Mouse (Mus musculus): ENCODE measurements around the gene Acta2. TPM values are rescaled to one million over a fixed set of nuclear protein-coding genes. Genes with fewer than 3 reads are reported as not detected.

The Acta2 gene
- polyA plus RNA-seq, 1 experiment from 2014 or later = 2,414 TPM

GRCm38 (mm10) chr19:34244056-34244455 lies 11.3 kb downstream of the Acta2 start:
- ATAC-seq (ENCODE audit: insufficient number of reproducible peaks, insufficient read depth, low FRiP score, low read depth) = no peak
- 14% methylated on average over 6 of the region's 6 CpGs for WGBS
- H3K4me2 ChIP-seq (replicated peaks; ENCODE audit: low read depth, low read length) = no peak overlapping the region
- no peak overlapping the region for H3K27ac ChIP-seq (ENCODE audit: low read length)
- H3K9ac ChIP-seq (replicated peaks; ENCODE audit: low read depth, low read length) = no peak overlapping the region
- H3K4me3 ChIP-seq (ENCODE audit: low read depth, low read length) = no peak overlapping the region
- peaks cover 4% of the 10 kb centered on the region; the same call in 1 of the 2 replicates for H3K36me3 ChIP-seq (ENCODE audit: control insufficient read depth, insufficient read depth, low read length)
- H3K4me1 ChIP-seq (ENCODE audit: control insufficient read depth, insufficient read depth, low read length) = no peaks in the 10 kb centered on the region
- H3K9me3 ChIP-seq (ENCODE audit: control insufficient read depth, low read depth, low read length) = no peaks in the 10 kb centered on the region
- H3K27me3 ChIP-seq (ENCODE audit: control insufficient read depth, insufficient read depth, low read length) = no peaks in the 10 kb centered on the region

- no peak overlapping the region for H3K4me3 ChIP-seq (ENCODE audit: low read depth, low read length)
- H3K27me3 ChIP-seq (ENCODE audit: control insufficient read depth, insufficient read depth, low read length) = no peaks in the 10 kb centered on the region
- peaks cover 4% of the 10 kb centered on the region; the same call in 1 of the 2 replicates for H3K36me3 ChIP-seq (ENCODE audit: control insufficient read depth, insufficient read depth, low read length)
- no peak overlapping the region for H3K27ac ChIP-seq (ENCODE audit: low read length)
- ATAC-seq (ENCODE audit: insufficient number of reproducible peaks, insufficient read depth, low FRiP score, low read depth) = no peak
- no peaks in the 10 kb centered on the region for H3K9me3 ChIP-seq (ENCODE audit: control insufficient read depth, low read depth, low read length)
- no peak overlapping the region for H3K4me2 ChIP-seq (replicated peaks; ENCODE audit: low read depth, low read length)
- no peaks in the 10 kb centered on the region for H3K4me1 ChIP-seq (ENCODE audit: control insufficient read depth, insufficient read depth, low read length)
- no peak overlapping the region for H3K9ac ChIP-seq (replicated peaks; ENCODE audit: low read depth, low read length)
Measured at GRCm38 (mm10) chr19:34242925-34243324, 12.5 kb downstream of the Acta2 start.

DNA sequence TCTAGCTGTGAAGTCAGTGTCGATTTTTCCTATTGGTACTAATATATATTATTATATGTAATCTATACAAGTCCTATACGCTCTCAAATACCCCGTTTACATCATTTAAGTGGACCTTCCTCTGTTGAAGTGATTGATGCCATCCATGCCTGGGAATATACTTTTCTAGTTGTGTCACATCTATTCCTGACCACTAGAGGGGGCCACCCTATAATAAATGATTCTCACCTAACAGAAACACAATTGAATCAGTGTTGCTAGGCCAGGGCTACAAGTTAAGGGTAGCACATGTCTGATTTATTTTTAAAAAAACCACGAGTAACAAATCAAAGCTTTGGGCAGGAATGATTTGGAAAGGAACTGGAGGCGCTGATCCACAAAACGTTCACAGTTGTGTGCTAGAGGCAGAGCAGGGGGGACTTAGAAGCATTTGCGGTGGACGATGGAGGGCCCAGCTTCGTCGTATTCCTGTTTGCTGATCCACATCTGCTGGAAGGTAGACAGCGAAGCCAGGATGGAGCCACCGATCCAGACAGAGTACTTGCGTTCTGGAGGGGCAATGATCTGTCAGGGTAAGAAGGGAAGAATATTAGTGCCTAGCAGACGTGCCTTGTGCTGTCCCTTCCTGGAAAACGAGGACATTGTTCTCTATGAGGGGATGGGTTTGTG lies 14.0 kb downstream of the Acta2 start:
- H3K36me3 ChIP-seq (ENCODE audit: control insufficient read depth, insufficient read depth, low read length) = peaks cover 4% of the 10 kb centered on the region; the same call in 1 of the 2 replicates
- no peak for ATAC-seq (ENCODE audit: insufficient number of reproducible peaks, insufficient read depth, low FRiP score, low read depth)
- H3K27ac ChIP-seq (ENCODE audit: low read length) = no peak overlapping the region
- no peaks in the 10 kb centered on the region for H3K27me3 ChIP-seq (ENCODE audit: control insufficient read depth, insufficient read depth, low read length)
- no peaks in the 10 kb centered on the region for H3K9me3 ChIP-seq (ENCODE audit: control insufficient read depth, low read depth, low read length)
- no peak overlapping the region for H3K9ac ChIP-seq (replicated peaks; ENCODE audit: low read depth, low read length)
- H3K4me1 ChIP-seq (ENCODE audit: control insufficient read depth, insufficient read depth, low read length) = no peaks in the 10 kb centered on the region
- no peak overlapping the region for H3K4me2 ChIP-seq (replicated peaks; ENCODE audit: low read depth, low read length)
- H3K4me3 ChIP-seq (ENCODE audit: low read depth, low read length) = no peak overlapping the region
- 64% methylated on average over 15 of the region's 15 CpGs for WGBS

GRCm38 (mm10) chr19:34240273-34241039 lies 14.9 kb downstream of the Acta2 start:
- H3K27ac ChIP-seq (ENCODE audit: low read length) = no peak overlapping the region

DNA sequence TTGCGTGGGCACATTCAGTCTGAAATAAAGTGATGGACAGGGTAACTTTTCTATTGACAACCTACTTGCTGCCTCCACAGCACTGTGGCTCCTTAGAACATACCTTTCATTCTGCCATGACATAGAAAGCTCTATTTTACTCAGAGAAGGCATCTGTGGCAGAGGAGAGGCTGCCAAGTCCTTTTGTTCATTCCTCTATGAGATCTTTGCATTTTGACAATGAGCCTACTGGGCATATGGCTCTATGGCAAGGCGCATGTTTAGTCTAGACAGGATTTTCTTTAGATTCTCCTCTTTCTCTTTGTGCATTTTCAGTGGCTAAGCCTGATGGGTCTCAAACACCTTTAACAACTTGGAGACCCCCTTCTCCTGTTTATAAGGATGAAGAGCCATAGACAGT lies 17.6 kb downstream of the Acta2 start:
- no peak overlapping the region for H3K4me2 ChIP-seq (replicated peaks; ENCODE audit: low read depth, low read length)
- 92% methylated on average over 2 of the region's 2 CpGs for WGBS

More at GRCm38 (mm10) chr19:34240273-34241039, 14.9 kb downstream of the Acta2 start:
- H3K36me3 ChIP-seq (ENCODE audit: control insufficient read depth, insufficient read depth, low read length) = peaks cover 4% of the 10 kb centered on the region; the same call in 1 of the 2 replicates
- H3K4me3 ChIP-seq (ENCODE audit: low read depth, low read length) = no peak overlapping the region
- H3K9ac ChIP-seq (replicated peaks; ENCODE audit: low read depth, low read length) = no peak overlapping the region
- WGBS = 82% methylated on average over 5 of the region's 5 CpGs
- no peak overlapping the region for H3K4me2 ChIP-seq (replicated peaks; ENCODE audit: low read depth, low read length)
- H3K27me3 ChIP-seq (ENCODE audit: control insufficient read depth, insufficient read depth, low read length) = no peaks in the 10 kb centered on the region
- no peaks in the 10 kb centered on the region for H3K4me1 ChIP-seq (ENCODE audit: control insufficient read depth, insufficient read depth, low read length)
- no peaks in the 10 kb centered on the region for H3K9me3 ChIP-seq (ENCODE audit: control insufficient read depth, low read depth, low read length)
- ATAC-seq (ENCODE audit: insufficient number of reproducible peaks, insufficient read depth, low FRiP score, low read depth) = no peak

DNA sequence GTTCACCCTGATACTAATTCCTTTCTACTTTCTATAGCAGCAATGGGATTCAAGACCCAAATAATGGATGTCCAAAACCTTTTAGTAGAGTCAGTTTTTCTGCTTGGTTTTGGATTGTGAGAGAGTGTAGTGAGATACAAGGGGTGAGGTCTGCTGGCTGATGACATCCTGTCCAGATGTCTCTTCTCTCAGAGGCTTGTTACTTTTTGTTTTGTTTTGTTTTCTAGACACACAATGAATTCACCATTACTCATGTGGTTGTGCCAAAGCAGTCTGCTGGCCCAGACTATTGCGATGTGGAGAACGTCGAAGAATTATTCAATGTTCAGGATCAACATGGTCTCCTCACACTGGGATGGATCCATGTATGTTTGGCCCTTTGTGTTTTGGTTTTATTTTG lies 19.3 kb downstream of the Acta2 start:
- no peak overlapping the region for H3K9ac ChIP-seq (replicated peaks; ENCODE audit: low read depth, low read length)
- no peaks in the 10 kb centered on the region for H3K36me3 ChIP-seq (ENCODE audit: control insufficient read depth, insufficient read depth, low read length)
- ATAC-seq (ENCODE audit: insufficient number of reproducible peaks, insufficient read depth, low FRiP score, low read depth) = no peak
- WGBS = 87% methylated on average over 3 of the region's 3 CpGs
- H3K9me3 ChIP-seq (ENCODE audit: control insufficient read depth, low read depth, low read length) = no peaks in the 10 kb centered on the region
- no peak overlapping the region for H3K4me3 ChIP-seq (ENCODE audit: low read depth, low read length)
- H3K4me2 ChIP-seq (replicated peaks; ENCODE audit: low read depth, low read length) = no peak overlapping the region
- no peaks in the 10 kb centered on the region for H3K4me1 ChIP-seq (ENCODE audit: control insufficient read depth, insufficient read depth, low read length)
- H3K27ac ChIP-seq (ENCODE audit: low read length) = no peak overlapping the region
- no peaks in the 10 kb centered on the region for H3K27me3 ChIP-seq (ENCODE audit: control insufficient read depth, insufficient read depth, low read length)

More for the DNA sequence above, 17.6 kb downstream of the Acta2 start:
- ATAC-seq (ENCODE audit: insufficient number of reproducible peaks, insufficient read depth, low FRiP score, low read depth) = no peak
- Histone ChIP-seq H3K9ac (replicated peaks; ENCODE audit: low read depth, low read length) (no peak overlapping the region), H3K36me3 (ENCODE audit: control insufficient read depth, insufficient read depth, low read length) (peaks cover 1% of the 10 kb centered on the region; the same call in 1 of the 2 replicates), H3K27ac (ENCODE audit: low read length) (no peak overlapping the region), H3K9me3 (ENCODE audit: control insufficient read depth, low read depth, low read length) (no peaks in the 10 kb centered on the region), H3K27me3 (ENCODE audit: control insufficient read depth, insufficient read depth, low read length) (no peaks in the 10 kb centered on the region), H3K4me3 (ENCODE audit: low read depth, low read length) (no peak overlapping the region), H3K4me1 (ENCODE audit: control insufficient read depth, insufficient read depth, low read length) (no peaks in the 10 kb centered on the region)

DNA sequence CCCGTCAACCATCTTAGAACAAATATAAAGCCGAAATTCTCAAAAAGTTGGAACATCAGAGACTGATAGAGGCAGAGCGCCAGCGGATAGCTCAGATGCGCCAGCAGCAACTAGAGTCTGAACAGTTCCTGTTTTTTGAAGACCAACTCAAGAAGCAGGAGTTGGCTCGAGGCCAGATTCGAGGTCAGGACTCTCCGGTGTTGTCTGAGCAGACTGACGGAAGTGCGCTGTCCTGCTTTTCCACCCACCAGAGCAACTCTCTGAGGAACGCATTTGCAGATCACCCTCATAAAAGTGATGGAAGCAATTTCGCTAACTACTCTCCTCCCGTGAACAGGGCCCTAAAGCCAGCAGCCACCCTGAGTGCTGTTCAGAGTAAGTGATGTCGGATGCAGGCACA lies 21.4 kb downstream of the Acta2 start:
- Histone ChIP-seq H3K27me3 (ENCODE audit: control insufficient read depth, insufficient read depth, low read length) (no peaks in the 10 kb centered on the region), H3K4me3 (ENCODE audit: low read depth, low read length) (no peak overlapping the region), H3K27ac (ENCODE audit: low read length) (no peak overlapping the region), H3K9ac (replicated peaks; ENCODE audit: low read depth, low read length) (no peak overlapping the region), H3K4me1 (ENCODE audit: control insufficient read depth, insufficient read depth, low read length) (no peaks in the 10 kb centered on the region), H3K36me3 (ENCODE audit: control insufficient read depth, insufficient read depth, low read length) (no peaks in the 10 kb centered on the region), H3K9me3 (ENCODE audit: control insufficient read depth, low read depth, low read length) (no peaks in the 10 kb centered on the region), H3K4me2 (replicated peaks; ENCODE audit: low read depth, low read length) (no peak overlapping the region)
- ATAC-seq (ENCODE audit: insufficient number of reproducible peaks, insufficient read depth, low FRiP score, low read depth) = no peak
- WGBS = 75% methylated on average over 14 of the region's 14 CpGs

DNA sequence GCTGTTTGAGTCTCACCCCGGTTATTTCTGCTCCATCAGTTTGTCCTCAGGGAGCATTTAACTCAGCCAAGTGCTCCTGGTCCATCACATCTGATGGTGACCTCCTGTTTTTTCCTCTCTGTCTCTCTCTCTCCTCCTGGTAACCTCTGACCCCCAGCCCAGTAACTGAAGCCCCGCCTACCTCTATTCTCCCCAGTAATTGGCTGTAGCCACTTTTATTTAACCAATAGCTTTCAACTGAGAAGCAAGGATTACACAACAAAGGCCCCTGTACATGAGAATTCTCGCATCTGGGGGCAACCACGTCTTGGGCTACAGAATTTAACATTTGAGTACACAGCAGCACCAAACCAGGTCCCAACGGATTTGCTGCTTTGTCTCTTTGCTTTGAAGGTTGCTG lies 23.1 kb downstream of the Acta2 start:
- H3K36me3 ChIP-seq (ENCODE audit: control insufficient read depth, insufficient read depth, low read length) = no peaks in the 10 kb centered on the region
- no peak overlapping the region for H3K4me3 ChIP-seq (ENCODE audit: low read depth, low read length)
- H3K27ac ChIP-seq (ENCODE audit: low read length) = no peak overlapping the region
- no peak for ATAC-seq (ENCODE audit: insufficient number of reproducible peaks, insufficient read depth, low FRiP score, low read depth)
- 66% methylated on average over 5 of the region's 5 CpGs for WGBS
- H3K9me3 ChIP-seq (ENCODE audit: control insufficient read depth, low read depth, low read length) = no peaks in the 10 kb centered on the region
- H3K4me1 ChIP-seq (ENCODE audit: control insufficient read depth, insufficient read depth, low read length) = no peaks in the 10 kb centered on the region
- no peak overlapping the region for H3K9ac ChIP-seq (replicated peaks; ENCODE audit: low read depth, low read length)
- H3K4me2 ChIP-seq (replicated peaks; ENCODE audit: low read depth, low read length) = no peak overlapping the region
- no peaks in the 10 kb centered on the region for H3K27me3 ChIP-seq (ENCODE audit: control insufficient read depth, insufficient read depth, low read length)
